Mouse (Mus musculus): Measurements from ENCODE around the gene Olfr1161. TPM values are rescaled to one million over a fixed set of nuclear protein-coding genes. Genes with fewer than 3 reads are reported as not detected.
"Not testable (repeated sequence)": the region's sequence is repeated elsewhere in the genome, so short reads cannot be mapped to it uniquely, and the experiment has no call there.

The Olfr1161 gene
- total RNA-seq (2021), result not detected
- long read RNA-seq, experiment 1, result 0 reads
- long read RNA-seq, experiment 2, result 0 reads

DNA sequence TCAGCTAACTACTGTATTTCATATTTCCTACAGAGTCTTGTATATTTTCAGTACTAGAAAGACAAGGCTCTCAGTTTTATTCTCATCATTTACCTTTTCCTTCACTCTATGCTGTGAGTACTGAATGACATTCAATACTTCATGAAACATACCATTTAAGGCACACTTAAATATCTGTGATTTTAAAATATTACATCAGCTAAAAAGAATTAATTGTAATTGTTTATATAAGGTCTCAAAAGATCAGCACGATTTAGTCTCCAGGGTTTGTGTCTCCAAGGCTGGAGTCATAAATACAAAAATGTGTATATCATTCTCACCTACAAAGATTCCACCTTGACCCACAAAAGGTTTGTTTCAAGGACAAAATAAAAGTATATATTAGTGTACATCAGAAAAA is at the start of gene Olfr1161:
Olfr1161 (plus strand) TSS at position 301 of the 400 bp plus-strand sequence.
- intact Hi-C loops (cut with DNase I); H3K27ac ChIP-seq; H3K4me3 ChIP-seq; DNase-seq: not testable (repeated sequence)

DNA sequence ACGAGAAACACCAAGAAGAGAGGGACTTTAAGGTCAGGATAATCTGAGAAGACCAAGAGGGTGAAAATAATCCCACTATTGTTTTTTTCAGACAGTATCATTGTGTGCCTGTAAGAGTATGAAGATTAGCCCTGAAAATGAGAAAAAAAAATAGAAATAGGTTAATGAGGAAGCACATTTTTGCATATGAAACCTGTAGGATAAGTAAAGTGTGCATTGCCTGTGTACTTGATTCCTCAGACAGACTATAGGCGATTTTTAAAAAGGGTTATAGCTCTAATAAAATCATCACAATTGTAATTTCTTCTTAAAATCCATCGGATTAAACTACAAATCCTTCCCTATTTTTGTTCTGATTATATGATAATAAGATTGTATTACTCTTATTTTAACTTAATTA is 48.0 kb upstream of the Olfr1161 start, which contains the start of gene Olfr74:
Olfr74 (minus strand) TSS at position 101 of the 400 bp plus-strand sequence.
- no peak for TF ChIP-seq CTCF (IDR thresholded peaks at IDR 0.05)
- DNase-seq, result no peak
- no peak within 1 kb of the TSS for H3K4me3 ChIP-seq
- no peak within 1 kb of the TSS for H3K27ac ChIP-seq
- intact Hi-C loops (cut with DNase I), result no loop called here

DNA sequence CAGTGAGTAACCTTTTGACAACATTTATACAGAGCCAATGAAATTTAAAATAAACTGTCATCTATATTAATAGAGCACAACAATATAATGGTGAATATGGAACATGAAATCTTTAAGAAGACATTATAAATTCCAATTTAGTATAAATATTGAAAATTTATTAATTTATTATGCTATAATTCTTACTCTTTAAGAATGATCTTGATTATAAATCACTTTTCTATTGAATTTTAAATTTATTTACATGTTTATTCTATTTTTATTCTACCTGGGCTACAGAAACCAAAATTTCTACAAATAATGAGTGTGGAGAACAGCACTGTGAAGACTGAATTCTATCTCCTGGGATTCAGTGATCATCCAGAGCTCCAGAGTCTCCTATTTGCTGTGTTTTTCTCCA is 32.8 kb upstream of the Olfr1161 start, which contains the start of gene Olfr1158:
Olfr1158 (plus strand) TSS at position 301 of the 400 bp plus-strand sequence.
- DNase-seq, result no peak
- Histone ChIP-seq H3K4me3 (no peak within 1 kb of the TSS), H3K27ac (no peak within 1 kb of the TSS)
- intact Hi-C loops (cut with DNase I), result no loop called here
- TF ChIP-seq CTCF (IDR thresholded peaks at IDR 0.05), result no peak

DNA sequence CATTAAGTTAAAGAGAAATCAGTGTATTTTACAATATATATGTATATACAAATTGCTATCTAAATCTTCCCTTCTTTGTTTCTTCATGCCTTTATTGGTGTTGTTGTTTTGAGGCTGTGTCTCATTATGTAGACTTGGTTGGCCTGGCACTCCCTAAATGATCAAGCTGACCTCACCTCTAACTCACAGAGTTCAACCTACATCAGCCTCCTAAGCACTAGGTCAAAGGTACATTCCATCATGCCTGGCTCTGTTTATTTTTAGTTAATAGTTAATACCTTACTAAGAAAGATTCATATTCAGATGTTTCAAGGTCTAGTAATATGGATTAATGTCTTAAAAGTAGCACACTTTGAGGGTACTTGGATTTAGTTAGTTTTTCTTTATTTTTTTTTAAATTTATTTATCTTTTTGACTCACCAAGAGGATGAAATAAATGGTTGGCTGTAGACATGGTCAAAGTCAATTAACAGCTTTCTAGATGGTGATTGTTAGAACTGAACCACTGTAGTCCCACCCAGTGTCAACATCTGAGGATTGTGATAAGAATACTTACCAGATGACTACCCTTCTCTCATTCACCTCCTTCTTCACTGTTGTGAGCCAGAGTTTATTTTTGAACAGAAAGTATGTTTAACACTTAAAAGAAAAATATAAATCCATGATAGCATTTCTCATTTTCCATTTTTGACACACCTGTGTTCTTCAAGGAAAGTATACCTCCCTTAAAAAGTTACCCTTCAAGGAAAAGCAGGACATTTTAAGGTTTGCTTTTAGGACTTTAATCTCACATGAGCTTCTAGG is 14.9 kb upstream of the Olfr1161 start, which contains the start of gene Olfr1160:
Olfr1160 (minus strand) TSS at position 754 of the 804 bp plus-strand sequence.
- Histone ChIP-seq H3K27ac (no peak within 1 kb of the TSS), H3K4me3 (no peak within 1 kb of the TSS)
- no peak for TF ChIP-seq CTCF (IDR thresholded peaks at IDR 0.05)
- no peak for DNase-seq
- intact Hi-C loops (cut with DNase I), result no loop called here

DNA sequence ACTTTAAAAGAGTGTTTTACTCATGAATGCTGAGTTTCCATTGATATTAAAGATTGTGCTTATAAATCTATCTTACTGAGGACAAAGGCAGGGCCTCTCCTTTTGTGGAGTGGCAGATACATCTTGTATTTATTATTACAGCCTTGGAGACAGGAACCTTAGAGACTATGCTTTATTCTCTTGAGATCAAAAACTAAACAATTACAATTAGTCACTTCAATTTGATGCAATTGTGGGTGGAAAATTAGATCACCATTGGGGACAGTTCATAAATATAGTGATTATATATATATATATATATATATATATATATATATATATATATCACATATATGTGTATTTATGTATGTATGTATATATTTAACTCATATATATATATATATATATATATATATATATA is 15.0 kb downstream of the Olfr1161 start, which contains the start of gene Olfr73:
Olfr73 (minus strand) TSS at position 101 of the 400 bp plus-strand sequence.
- Histone ChIP-seq H3K4me3 (no peak within 1 kb of the TSS), H3K27ac (no peak within 1 kb of the TSS)
- intact Hi-C loops (cut with DNase I), result no loop called here
- DNase-seq, result no peak
- no peak for TF ChIP-seq CTCF (IDR thresholded peaks at IDR 0.05)

DNA sequence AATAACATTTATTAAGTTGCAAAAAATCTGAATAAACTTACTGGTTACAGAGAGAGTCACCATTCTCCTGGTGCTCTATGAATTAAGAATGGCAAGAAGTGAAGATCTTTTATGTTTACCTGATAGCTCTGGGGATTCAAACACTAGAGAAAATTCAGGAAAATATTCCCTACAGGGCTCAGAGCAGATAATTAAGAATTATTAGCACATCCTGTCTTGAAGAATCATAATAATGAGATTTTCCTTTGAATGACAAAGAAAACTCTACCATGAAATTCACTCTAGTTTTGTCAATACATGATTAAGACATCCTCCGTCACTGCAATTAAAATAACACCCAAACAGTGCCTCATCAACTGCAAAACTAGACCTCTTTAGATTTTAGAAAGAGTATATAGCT is 28.5 kb downstream of the Olfr1161 start, which contains the start of gene Olfr1162:
Olfr1162 (minus strand) TSS at position 101 of the 400 bp plus-strand sequence.
- no peak for TF ChIP-seq CTCF (IDR thresholded peaks at IDR 0.05)
- intact Hi-C loops (cut with DNase I), result no loop called here
- no peak for DNase-seq
- no peak within 1 kb of the TSS for H3K4me3 ChIP-seq
- H3K27ac ChIP-seq, result no peak within 1 kb of the TSS

- DNase-seq, result no peak
- TF ChIP-seq CTCF (IDR thresholded peaks at IDR 0.05), result no peak
- intact Hi-C loops (cut with DNase I), result no loop called here
- Histone ChIP-seq H3K4me3 (no peak overlapping the region), H3K27ac (no peak overlapping the region)
Observed at GRCm38 (mm10) chr2:88063587-88063986, 41.0 kb downstream of the Olfr1161 start.

DNA sequence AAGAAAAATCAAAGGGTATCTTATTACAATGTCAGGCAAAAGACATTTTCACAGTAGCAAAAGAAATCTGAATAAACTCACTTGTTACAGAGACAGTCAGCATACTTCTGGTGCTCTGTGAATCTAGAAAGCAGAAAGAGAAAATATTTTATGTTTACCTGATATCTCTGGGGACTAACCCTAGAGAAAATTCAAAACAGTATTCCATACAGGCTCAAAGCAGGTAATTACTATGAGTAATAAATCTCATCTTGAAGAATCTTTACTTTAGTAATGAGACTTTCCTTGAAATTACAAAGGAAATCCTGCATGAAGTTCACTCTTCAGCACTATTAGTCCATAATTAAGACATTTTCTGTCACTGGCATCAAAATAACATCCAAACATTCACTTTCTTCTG is 49.2 kb downstream of the Olfr1161 start, which contains the start of gene Olfr1163:
Olfr1163 (minus strand) TSS at position 101 of the 400 bp plus-strand sequence.
- Histone ChIP-seq H3K4me3 (no peak within 1 kb of the TSS), H3K27ac (no peak within 1 kb of the TSS)
- DNase-seq, result no peak
- no peak for TF ChIP-seq CTCF (IDR thresholded peaks at IDR 0.05)
- intact Hi-C loops (cut with DNase I), result no loop called here

Other genes starting within 250 kb of the Olfr1161 start
- not detected for gene Olfr152, start 243.3 kb upstream of the Olfr1161 start, total RNA-seq (2021)
- not detected for gene Olfr1143, start 222.2 kb upstream of the Olfr1161 start, total RNA-seq (2021)
- not detected for gene Olfr1145, start 213.0 kb upstream of the Olfr1161 start, total RNA-seq (2021)
- not detected for gene Olfr1148, start 192.2 kb upstream of the Olfr1161 start, total RNA-seq (2021)
- gene Olfr1150-ps1, start 178.8 kb upstream of the Olfr1161 start, total RNA-seq (2021), result not detected
- gene Olfr1151, start 166.9 kb upstream of the Olfr1161 start, total RNA-seq (2021), result not detected
- gene Olfr1152, start 156.3 kb upstream of the Olfr1161 start, total RNA-seq (2021), result not detected
- not detected for gene Olfr1153, start 127.8 kb upstream of the Olfr1161 start, total RNA-seq (2021)
- not detected for gene Olfr1154, start 117.6 kb upstream of the Olfr1161 start, total RNA-seq (2021)
- not detected for gene Olfr1155, start 77.6 kb upstream of the Olfr1161 start, total RNA-seq (2021)
- gene Olfr1156, start 69.7 kb upstream of the Olfr1161 start, total RNA-seq (2021), result not detected
- gene Olfr1157, start 54.5 kb upstream of the Olfr1161 start, total RNA-seq (2021), result not detected
- not detected for gene Olfr74, start 48.1 kb upstream of the Olfr1161 start, total RNA-seq (2021)
- gene Olfr1158, start 32.7 kb upstream of the Olfr1161 start, total RNA-seq (2021), result not detected
- gene Olfr1160, start 14.5 kb upstream of the Olfr1161 start, total RNA-seq (2021), result not detected
- not detected for gene Olfr73, start 14.9 kb downstream of the Olfr1161 start, total RNA-seq (2021)
- not detected for gene Olfr1162, start 28.4 kb downstream of the Olfr1161 start, total RNA-seq (2021)
- gene Olfr1163, start 49.1 kb downstream of the Olfr1161 start, total RNA-seq (2021), result not detected
- gene Olfr1164, start 71.2 kb downstream of the Olfr1161 start, total RNA-seq (2021), result not detected
- not detected for gene Olfr1166, start 105.5 kb downstream of the Olfr1161 start, total RNA-seq (2021)
- not detected for gene Olfr1167, start 132.4 kb downstream of the Olfr1161 start, total RNA-seq (2021)
- gene Olfr1168, start 159.1 kb downstream of the Olfr1161 start, total RNA-seq (2021), result not detected
- gene Olfr1170, start 205.6 kb downstream of the Olfr1161 start, total RNA-seq (2021), result not detected